Mouse (Mus musculus) brain, embryonic 18.5 days (tissue): ENCODE measurements around the gene Fut2.

Source experiments
- DNase-seq: peaks from one replicate; pipeline ENCODE4 v3.0.0-alpha.2; 2012; ENCODE audit warnings: low read depth, low spot score

The Fut2 gene

DNA sequence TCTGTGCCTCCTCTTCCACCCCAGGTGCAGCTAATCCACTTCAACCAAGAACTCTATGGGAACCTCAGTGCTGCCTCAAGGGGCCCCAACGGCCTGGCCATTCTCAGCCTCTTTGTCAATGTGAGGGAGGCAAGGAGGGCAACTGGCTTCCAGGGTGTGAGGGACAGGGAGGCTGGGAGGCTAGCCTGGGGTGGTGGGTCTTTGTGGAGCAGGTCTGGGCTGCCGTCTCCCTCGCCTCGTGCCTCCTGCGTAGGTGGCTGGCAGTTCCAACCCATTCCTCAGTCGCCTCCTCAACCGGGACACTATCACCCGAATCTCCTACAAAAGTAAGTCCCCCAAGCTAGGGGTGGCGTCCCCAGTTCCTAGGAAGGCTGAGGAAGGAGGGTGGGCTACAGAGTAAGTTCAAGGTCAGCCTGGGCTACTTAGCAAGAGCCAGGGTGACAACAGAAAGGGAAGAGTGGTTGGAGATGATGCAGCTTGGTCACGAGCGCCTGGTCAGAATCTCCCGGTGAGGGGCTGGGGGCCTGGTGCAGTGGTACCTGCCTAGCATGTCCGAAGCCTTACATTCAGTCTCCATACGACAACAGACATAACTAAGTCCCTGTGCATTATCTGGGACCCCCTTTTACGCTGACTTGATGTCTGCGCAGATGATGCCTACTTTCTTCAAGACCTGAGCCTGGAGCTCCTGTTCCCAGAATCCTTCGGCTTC is 36.8 kb upstream of the Fut2 start:
- DNase-seq: no peak

DNA sequence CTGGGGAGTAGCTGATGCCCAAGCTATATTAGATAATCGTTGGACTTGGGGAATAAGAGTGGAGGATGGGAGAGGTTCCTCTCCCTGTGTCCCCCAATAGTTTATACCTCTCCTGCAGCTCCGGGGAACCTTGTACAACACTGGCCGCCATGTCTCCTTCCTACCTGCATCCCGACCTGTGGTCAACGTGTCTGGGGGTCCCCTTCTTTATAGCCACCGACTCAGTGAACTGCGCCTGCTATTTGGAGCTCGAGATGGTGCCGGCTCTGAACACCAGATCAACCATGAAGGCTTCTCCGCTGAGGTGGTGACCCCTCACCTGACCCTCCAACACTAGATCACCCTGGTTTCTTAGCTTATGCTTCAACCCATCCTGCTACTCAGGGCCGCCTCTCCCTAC is 36.1 kb upstream of the Fut2 start:
- no peak for DNase-seq

DNA sequence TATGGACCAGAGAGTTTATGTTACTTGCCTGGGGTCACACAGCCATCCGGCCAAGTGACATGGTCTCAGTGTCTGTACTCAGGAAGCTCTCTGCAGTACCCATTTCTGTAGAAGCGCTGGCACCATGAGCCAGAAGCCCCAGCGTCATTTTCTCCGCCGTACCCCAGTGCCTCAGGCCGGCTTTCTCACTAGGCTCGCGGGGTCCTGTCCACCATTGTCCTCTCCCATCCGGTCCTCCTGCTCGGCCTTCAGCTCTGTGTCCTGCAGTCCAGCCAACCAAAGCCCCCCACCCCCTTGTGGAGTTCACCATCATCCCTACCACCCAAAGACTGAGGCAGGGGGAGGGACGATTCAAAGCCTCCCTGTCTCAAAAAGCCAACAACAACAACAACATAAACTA is 35.4 kb upstream of the Fut2 start:
- no peak for DNase-seq

DNA sequence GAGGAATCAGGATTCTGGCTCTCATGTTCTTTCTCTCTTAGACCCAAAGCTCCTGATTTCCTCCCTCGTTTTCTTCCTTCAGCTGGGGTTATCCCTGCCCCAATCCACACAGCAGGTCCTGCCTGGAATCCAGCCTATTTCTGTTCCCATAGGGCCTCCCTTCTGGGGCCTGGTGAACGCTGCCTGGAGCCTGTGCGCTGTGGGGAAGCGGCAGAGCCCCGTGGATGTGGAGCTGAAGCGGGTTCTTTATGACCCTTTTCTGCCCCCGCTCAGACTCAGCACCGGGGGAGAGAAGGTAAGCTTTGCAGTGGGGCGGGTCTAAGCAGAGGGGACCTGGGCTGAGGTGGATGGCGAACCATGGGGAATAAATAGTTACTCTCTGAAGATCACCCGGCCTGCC is 34.9 kb upstream of the Fut2 start:
- DNase-seq: no peak

DNA sequence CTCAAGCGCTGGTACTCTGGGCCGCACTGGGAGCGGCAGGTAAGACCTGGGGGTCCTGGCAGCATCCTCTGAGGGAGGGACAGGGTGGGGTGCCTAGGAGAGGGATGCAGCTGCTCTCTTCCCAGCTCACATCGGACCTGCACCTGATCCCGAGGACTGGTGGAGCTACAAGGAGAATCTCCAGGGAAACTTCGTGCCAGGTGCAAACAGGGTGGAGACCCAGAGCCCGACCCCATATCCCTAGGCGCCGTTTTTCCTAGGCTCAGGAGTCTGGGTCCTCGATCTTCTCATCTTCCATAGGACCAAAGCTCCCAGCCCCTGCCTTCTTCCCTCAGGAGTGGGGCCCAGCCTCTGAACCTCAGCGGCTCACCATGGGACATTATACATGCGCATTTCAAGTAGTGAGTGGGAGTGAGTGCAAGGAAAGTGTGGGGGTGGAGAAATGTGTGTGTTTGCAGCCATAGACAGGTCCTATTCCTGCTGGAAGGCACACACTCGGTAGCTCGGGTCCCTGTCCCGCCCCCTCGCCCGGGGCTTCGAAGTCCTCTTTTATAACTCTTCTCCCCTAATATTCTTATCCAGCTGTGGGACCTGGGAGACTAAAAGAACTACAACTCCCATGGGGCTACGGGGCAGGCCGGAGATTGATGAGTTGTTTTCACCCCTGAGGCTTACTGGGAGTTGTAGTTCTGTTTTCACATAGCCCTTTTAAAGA is 34.3 kb upstream of the Fut2 start:
- no peak for DNase-seq

DNA sequence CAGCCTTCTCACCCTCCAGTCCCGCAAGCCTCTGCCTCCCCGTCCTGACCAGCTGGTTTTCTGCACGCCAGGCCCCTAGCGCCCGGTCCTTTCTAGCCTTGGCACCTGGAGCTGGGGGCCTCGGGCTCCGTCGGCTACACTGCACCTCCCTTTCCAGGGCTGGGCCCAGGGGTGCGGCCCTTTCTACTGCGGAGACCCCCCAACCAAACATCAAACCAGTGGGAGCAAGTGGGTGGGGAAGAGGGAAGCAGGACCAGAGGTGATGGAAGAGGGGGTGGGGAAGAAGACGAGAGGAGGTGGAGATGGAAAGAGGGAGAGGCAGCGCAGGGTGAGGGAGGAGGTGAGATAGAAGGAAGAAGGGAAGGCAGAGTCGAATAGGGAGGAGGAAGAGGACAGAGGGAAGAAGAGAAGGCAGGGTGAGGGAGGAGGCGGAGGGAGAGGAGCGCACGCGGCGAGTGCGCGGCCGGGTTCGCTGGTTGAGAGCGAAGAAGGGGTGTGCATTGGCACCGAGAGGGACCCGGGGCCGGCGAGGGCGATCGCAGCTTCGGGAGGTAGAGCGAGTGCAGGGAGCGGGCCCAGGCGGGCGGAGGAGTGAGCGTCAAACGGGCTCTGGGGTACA is 33.4 kb upstream of the Fut2 start, which contains the start of gene Car11:
Car11 (plus strand) TSS at position 321 of the 619 bp plus-strand sequence.
- DNase-seq: no peak

DNA sequence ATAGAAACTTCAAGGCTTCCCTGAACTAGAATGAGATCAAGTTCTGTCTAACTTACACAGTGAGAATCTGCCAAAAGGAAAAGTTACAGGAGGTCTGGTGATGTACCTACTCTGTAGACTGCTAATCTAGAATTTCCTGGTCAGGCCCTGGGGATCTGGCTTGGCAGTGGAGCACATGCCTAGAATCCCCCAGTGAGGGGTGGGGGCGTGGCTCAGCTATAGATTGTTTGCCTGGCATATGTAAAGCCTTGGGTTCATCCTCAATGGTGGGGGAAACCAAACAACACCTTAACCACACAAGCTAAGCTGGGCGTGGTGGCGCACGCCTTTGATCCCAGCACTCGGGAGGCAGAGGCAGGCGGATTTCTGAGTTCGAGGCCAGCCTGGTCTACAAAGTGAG is 31.7 kb upstream of the Fut2 start:
- no peak for DNase-seq

DNA sequence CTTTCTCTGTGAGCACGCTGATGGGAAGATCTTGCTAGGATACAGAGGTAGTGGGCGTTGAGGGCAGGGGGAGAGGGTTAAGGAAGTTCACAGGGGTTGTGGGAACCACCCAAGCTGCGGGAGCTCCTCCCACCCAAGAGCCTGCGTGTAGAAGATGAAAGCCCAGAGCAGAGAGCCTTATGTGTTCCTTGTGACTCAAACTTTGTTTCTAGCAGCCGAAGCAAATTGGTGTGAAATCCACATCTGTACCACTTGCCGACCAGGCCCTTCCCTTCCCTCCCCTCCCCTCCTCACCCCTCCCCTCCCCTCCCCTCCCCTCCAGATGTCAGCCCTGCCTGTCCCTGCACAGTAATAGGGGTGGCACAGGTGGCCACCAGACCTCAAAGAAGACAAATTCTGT is 28.9 kb upstream of the Fut2 start:
- DNase-seq: no peak

DNA sequence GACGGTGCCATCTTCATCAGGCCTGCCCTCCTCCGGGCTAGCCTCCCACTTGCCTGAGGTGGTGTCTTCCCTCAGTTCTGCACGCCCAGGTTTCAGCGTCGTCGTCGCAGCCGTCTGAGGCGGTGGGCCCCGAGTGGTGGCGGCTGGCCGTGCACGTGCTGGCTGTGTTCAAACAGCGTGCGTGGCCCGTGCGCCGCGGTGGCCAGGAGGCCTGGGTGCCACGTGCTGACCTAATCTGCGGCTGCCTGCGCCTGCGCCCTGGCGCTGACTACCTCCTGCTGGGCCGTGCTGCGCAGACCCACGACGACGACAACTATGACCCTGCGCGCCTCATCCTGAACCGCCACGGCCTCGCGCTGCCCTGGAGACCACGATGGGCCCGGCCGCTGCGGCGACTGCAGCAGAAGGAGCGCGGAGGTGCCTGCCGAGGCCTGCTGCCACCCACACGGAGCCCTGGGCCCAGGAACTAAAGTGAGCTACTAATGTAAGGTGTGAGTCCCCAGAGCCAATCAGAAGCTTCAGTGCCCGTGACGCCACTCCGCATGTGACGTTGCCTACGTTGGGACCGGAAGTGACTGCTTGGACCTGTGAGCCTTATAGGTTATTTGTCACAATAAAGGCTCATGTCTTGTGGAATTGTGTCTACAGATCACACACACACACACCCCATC is 27.9 kb upstream of the Fut2 start, which contains the start of gene Sec1:
Sec1 (minus strand) TSS at position 482 of the 671 bp plus-strand sequence.
- no peak for DNase-seq

DNA sequence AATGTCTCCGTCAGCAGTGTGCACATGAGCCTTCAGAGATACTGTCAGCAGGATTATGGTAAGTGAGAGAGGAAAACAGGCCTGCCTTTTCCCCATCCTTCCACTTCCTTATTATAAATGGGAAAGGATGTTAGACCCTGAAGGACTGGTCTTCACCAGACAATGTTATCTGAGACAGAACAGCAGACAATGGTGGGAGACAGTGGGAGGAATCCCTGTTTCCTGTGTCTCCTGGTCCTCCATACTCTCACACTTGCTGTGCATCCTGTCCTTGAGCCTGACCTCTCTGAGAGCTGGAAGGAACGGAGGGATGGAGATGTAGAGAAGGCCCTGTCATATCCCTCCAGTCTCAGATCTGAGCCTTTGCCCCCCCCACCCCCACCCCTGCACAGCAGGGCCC is 26.2 kb upstream of the Fut2 start:
- no peak for DNase-seq

DNA sequence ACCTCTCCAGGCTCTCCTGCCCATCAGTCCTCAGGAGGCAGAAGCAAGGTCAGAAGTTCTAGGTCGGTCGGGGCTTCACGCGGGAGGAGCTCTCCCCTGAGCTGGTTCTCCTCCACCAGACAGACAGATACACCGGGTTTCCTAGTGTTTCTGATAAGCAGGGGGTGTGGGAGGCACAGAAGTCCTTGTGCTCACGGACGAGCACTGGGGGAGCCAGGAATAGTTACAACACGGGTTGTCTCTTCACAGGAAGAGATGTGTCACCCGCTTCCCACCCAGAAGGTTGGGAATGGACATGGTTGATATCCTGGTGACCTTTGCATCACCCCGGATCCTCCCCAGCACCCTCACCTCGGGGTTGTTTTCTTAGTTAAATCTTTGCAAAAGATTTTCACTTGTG is 23.6 kb upstream of the Fut2 start:
- no peak for DNase-seq

DNA sequence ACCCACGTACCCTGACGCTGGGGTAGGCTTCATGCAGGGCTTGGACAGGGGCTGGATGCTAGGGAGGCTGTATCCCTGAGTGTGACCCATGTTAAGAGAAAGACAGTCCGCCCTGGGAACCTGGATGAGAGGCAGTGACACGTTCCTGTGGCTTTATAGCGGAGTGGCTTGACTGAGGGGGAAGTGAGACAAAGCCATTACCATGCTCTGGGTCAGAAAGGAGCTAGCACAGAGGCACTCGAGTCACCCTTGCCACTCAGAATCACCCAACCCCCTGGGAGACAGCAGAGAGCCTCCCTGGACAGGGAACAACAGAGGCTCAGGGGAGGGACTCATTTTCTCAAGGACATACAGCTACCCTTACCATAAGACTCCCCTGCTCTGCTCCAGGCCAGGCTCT is 22.9 kb upstream of the Fut2 start:
- DNase-seq: no peak

DNA sequence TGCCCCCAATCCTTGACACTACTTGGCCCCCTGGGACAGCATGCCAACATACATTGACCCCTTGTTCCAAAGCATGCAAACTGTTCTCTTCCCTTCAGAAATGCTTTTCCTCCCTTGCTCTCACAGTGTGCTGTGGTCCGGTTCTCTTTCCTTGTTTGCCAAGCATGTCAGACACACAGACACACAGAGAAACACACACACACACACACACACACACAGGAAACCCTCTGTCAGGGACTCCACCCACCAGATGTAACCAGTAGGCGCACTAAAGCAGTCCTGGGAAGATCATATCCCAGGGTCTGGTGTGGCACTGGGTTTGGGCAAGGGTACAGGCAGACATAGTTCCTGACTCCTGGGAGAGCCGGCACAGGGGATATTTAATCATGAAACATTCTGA is 20.6 kb upstream of the Fut2 start:
- no peak for DNase-seq

DNA sequence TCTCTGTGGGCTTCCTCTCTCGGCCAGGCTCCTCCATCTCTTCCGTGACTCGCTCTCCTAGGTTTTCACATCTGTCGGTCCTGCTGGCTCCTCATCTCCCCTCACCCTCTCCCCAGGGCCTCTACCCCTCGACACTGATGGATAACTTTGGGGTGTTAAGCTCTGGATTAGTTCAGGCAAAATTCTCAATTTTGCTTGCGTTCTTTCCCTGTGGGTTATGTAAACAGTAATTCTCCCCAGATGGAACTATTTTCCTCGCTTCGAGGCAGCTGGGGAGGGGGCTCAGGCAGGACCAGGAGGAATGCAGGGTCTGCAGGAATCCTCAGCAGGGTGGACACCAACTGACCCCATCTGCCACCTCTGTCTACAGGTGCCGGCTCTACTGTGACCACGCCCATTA is 19.6 kb upstream of the Fut2 start:
- DNase-seq: no peak

DNA sequence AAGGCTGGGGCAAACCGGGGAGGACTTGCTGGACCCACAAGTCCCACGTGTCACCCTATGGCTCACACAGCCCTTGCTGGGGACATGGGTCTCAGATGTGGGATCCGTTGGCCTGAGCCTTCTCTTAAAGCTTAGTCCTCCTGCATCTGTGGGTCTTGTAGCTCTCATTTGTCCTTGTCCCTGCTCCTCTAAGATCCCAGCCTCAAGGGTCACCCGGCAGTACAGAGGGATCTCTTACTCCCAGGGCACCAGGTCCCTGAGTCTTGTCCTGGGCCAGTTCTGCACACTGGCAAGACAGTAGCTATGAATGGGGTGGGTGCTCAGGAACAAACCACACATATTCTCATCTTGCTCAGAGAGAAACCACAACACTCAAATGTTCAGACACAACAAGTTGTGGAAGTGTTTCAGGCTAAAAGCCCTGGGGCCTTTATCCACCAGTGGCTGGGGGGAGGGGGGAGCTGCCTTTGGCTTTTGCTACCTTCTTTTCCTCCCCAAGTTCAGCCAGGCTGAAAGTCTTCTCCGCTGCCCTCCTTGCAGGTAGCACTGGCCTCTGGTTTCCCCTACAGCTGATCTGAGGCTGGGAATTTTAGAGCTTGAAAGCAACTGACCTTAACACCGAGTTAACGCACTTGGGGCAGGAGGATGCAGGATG is 17.3 kb upstream of the Fut2 start, which contains the start of gene Ntn5:
Ntn5 (plus strand) TSS at position 627 of the 655 bp plus-strand sequence.
- no peak for DNase-seq

DNA sequence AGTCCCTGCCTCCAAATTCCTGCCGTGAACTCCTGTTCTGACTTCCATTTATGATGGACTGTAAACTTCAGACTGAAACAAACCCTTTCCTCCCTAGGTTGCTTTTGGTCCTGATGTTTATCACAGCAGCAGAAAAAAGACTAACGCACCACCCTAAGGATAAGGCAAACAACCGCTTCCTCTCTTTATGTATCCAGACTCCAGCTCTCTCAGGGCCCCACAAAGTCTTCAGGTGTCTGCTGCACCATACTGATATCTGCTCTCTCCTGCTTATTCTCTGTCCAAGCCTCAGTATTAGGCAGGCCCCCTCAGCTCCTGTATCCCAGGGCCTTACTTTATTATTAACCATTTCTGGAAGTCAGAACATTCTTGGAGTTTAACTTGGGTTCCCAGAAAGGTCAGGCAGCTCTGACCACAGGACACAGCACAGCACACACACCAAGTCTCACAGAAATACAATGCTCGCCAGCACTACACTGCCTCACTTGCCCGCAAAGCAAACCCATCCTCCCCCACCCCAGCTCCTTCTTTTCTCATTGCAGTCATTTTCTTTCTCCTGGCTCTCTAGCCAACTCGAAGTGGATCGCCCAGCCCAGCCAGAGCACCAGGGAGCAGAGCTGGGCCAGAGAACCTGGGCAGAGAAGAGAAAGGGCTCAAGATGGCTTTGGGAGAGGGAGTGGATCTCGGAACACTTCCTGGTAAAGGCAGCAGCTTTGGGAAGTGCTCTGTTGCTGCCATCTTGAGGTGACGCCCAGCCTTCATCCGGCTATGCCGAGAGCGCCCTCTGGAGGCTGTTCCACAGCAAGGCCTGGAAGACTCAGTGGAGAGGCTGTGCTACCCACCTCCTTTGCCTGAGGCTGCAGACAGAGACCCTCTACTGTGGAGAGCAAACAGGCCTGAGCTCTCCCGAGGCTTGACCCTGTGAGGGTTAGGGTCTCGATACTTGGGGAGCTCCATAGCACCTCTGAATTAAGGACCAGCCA is 16.2 kb upstream of the Fut2 start:
- DNase-seq: no peak

DNA sequence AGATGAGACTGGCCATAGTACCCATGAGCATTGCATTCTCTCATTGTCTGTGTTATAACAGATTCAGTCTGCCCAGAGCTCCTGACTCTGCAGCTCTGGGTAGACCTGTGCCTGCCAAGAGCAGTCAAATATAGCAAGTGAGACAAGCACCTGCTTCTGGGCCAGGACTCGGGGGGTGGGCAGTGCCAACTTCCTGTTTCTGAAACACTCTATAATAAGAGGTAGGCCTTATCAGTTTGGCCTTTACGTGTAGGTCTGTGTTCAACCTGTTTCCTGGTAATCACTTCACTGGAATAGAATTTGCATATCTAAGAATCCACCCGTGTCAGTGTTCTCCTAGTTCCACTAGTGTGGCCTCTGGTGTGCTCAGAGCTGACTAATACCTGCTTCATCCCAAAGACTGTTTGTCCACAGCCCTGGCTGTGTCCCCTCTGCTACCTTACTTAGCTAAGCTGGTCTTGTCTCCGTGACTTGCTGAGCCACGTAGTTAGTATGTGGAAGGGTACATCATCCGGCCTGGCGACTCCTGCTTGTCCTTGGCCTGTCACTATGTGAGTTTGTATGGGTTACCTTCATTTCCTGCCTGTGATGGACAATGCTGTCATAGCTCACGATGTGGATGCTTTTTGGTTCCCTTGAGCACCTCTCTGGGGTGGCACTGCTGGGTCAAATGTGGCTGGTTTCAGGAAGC is 15.0 kb upstream of the Fut2 start:
- DNase-seq: no peak

DNA sequence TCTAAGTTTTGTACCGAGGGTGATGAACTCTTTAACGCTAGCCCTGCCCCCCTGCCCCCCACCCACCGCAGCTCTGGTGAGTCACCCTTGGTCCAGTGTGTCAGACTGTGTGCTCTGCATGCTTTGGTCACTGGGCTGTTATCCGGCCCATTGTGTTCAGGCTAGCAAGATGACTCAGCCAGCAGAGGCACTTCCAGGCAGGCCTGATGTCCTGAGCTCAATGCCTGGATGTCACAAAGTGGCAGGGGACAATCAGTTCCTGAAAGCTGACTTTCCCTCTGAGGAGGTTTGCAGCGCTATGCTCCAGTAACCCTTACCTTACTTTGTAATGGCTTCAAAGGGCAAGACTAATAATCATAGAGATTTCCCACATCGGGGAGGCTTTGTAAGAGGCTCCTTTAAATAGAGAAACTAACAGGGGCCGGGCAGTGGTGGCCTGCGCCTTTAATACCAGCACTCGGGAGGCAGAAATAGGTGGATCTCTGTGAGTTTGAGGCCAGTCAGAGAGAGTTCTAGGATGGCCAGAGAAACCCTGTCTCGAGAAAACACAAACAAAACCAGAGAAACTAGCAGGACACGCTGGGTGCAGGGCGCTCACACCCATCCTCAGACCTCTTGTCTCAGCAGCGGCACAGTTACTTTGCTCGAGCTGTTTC is 13.9 kb upstream of the Fut2 start:
- DNase-seq: no peak

DNA sequence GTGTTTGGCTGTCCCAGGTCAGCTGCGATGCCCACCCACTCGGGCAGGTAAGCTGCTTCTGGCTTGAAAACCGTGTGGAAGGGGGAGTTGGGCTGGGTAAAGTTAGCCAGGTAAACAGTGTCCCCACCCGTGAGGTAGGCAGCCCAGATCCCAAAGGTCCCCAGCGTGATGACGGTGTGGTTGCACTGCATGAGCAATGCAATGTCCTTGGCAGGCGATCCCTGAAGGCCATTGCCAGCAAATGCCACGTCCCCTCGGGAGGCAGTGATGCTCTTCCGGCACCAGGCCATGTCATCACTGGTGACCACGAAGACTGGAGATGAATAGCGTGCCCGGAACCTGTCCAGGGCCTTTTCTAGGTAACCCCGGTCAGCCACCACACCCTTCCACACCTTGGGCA is 12.3 kb upstream of the Fut2 start:
- no peak for DNase-seq
